Mouse (Mus musculus): ENCODE measurements around the gene Celsr2. TPM values are rescaled to one million over a fixed set of nuclear protein-coding genes. Genes with fewer than 3 reads are reported as not detected.

The Celsr2 gene
- total RNA-seq, 2 experiments from 2014 or later, result 0.22 to 0.94 TPM

- peak; percentile 32 for ATAC-seq (ENCODE audit: poor library complexity, severe bottlenecking)
Observed at GRCm38 (mm10) chr3:108381945-108382875, 33.1 kb downstream of the Celsr2 start.

GRCm38 (mm10) chr3:108380695-108381094, 34.7 kb downstream of the Celsr2 start:
- 0 out of 2 replicates have a peak, but pooled peaks have one; percentile 29 for ATAC-seq (ENCODE audit: poor library complexity, severe bottlenecking)

GRCm38 (mm10) chr3:108378875-108379663, 36.3 kb downstream of the Celsr2 start:
- ATAC-seq (ENCODE audit: poor library complexity, severe bottlenecking), result no peak

DNA sequence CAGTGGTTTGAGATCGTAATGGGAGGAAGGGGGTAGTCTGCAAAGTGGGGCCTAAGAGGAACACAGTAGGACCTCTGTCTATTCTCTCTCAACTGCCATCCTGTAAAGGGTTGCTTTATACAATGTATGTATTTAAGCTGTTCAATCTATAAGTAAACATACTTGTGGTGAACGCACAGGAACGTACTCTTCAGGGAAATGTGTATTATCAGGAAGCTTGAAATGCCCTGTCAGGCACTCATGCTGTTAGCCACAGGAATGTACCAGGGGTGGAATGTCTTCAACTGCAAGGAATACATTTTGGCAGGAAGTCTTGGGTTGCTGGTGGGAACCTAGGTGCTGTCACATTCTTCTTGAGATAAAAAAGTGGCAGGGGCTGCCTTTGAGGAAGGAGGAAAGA, 42.7 kb downstream of the Celsr2 start:
- ATAC-seq (ENCODE audit: poor library complexity, severe bottlenecking), result no peak

GRCm38 (mm10) chr3:108372274-108372673, 43.1 kb downstream of the Celsr2 start:
- no peak for ATAC-seq (ENCODE audit: poor library complexity, severe bottlenecking)

- ATAC-seq (ENCODE audit: poor library complexity, severe bottlenecking), result no peak
Observed at GRCm38 (mm10) chr3:108368721-108369120, 46.6 kb downstream of the Celsr2 start.

- no peak for ATAC-seq (ENCODE audit: poor library complexity, severe bottlenecking)
Observed at GRCm38 (mm10) chr3:108367828-108368227, 47.5 kb downstream of the Celsr2 start.

DNA sequence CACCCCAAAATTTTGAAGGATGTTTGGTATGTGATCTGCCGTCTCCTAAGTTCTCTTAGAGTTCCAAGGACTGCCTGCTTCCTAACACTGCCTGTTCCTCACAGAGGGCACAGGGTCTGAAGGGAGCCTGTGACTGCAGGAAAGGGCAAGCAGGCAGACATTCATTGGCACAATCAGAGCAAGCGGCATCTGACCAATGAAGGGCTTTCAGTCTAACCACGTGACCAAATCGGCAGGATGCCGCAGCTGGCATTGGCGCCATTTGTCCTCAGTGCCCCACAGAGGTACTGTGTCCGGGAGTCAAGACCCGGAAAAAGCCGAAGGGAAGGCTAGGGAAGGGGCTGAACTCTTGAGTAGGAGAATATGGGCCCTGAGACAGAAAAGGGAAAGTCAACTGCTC, 48.2 kb downstream of the Celsr2 start:
- ATAC-seq (ENCODE audit: poor library complexity, severe bottlenecking), result no peak

DNA sequence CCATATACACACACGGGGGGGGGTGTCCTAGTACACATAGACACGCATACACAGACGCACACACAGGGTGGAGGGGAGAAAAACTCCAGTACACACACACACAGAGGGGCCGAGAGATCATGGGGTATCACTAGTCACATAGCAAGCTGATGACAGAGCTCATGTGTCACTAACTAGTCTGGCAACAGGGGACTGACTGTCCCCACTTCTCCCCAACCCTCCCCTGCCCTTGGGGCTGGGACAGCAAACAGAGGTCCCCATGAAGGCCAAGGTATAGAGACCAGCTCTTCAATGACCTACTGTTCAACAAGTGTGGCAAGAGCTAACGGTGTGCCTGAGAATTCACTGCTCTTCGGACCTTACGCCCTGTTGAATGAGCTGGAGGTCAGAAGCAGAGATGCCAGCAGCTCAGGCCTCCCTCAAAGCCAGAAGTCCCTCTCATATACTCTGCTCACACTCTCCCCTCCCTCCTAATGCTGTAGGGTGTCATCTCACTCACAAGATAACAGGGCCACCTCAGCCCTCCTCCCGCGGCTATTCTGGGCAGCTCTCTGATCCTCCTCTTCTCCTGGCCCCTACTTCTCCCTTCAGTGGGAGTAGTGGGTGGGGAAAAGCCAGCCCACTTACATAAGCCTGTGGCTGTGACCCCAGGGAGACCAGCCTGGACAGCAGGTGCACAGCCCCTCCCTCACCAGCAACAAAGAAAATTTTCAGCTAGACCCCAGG, 50.9 kb downstream of the Celsr2 start, which contains the start of gene Mybphl:
Gene Mybphl, plus strand, starts transcription at position 642 of the 726 bp plus-strand sequence.
- no peak for ATAC-seq (ENCODE audit: poor library complexity, severe bottlenecking)

DNA sequence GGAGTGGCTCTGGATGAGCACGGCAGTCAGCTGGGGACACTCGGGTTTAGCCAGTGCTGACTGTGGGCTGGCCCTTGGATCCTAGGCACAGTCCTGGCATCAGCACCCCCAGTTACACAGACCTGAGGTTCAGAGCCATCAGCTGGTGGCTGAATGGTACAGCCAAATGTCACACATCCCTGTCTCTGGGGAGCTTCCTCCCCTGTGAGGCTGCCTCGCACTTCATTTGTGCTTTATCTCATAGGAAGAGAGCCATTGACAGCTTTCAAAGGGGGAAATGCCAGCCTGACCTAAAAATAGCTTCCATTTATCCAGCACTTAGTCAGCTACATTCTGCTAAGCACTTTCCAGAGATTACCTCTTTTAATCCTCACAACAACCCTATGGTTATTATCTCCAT, 51.7 kb downstream of the Celsr2 start:
- ATAC-seq (ENCODE audit: poor library complexity, severe bottlenecking), result no peak

DNA sequence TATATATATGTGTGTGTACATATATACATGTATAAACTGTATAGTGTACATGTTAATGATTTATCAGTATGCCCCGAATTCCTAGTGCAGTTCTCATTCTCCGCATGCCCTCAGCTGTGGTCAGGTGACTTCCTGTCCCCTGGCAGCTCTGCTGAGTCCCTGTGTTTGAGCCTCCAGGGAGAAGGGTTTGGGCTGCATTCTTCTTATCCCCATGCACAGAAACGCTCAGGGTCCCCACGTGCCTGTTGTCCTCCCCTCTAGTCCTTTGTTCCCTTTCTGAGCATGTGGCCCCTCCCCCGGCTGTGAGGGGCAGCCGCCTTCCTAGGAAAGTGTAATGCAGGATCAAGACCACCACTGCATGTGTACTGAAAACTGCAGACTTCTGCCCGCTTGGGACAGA, 54.5 kb downstream of the Celsr2 start:
- no peak for ATAC-seq (ENCODE audit: poor library complexity, severe bottlenecking)

- ATAC-seq (ENCODE audit: poor library complexity, severe bottlenecking), result no peak
Observed at GRCm38 (mm10) chr3:108358445-108358844, 56.9 kb downstream of the Celsr2 start.

DNA sequence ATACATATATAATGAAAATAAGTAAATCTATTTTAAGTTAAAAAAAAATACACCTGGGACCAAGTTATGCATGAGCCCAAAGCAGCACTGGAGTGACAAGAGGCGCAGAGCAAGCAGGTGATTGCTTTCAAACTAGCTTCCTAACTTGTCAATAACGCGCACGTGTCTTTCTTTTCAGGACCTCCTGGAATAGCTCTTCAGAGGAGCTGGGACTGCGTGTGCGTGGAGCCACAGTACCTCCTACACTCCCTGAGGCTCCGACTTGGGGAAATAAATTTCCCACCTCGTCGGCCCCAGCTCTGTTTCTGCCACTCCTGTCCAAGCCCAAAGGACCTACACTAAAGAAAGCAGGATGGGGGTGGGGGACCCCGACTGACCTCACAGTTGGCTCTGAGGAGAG, 58.3 kb downstream of the Celsr2 start:
- ATAC-seq (ENCODE audit: poor library complexity, severe bottlenecking), result no peak

- no peak for ATAC-seq (ENCODE audit: poor library complexity, severe bottlenecking)
Observed at GRCm38 (mm10) chr3:108355245-108355644, 60.1 kb downstream of the Celsr2 start.

DNA sequence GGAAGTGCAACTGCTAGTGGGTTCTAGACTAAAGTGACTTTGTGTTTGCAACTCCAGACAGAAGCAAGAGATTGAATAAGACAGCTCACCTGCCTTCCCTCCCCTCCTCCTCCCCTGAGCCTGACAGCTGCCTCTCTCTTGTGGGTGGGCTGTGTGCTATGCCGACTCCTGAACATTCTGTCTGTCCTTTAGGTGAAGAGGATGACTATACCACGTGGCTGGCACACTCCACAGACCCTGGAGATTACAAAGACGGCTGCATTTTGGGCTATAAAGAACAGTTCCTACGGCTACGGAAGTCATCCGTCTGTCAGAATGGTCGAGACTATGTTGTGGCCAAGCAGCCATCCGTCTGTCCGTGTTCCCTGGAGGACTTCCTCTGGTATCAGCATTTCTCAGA, 67.0 kb downstream of the Celsr2 start:
- ATAC-seq (ENCODE audit: poor library complexity, severe bottlenecking), result peak; percentile 39; the same call in 1 of the 2 replicates

DNA sequence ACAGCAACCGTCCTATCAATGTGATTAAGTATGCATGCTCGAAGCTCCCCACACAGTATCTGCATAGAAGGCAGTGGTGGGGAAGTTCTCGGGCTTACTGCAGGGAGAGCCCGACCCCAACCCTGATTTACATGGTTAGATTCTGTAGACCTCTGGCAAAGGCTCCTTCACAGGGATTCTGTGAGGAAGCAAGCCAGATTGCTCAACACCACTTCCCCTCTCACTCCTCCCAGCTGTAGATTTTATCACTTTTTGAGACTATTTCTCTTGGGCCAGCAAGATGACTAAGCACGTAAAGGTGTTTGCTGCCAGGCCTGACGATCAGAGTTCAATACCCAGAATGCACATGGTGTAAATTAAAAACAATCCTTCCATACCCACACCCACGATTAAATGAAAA, 69.5 kb downstream of the Celsr2 start:
- peak; percentile 70 for ATAC-seq (ENCODE audit: poor library complexity, severe bottlenecking)

DNA sequence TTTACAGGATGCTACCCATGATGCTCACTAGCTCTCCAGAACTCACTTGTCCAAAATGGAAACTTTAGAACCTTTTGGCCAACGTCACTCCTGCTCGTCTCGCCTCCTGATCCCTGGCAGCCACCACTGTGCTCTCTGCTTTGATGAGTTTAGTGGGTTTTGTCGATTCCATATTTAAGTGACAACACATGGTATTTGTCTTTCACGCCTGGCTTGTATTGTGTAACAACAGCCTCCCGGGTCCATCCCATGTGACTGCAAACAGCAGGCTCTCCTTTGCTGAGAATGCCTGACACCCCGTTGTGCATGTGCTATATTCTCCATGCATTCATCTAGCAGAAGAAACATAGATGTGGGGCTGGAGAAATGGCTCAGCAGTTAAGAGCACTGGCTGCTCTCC, 73.2 kb downstream of the Celsr2 start:
- no peak for ATAC-seq (ENCODE audit: poor library complexity, severe bottlenecking)

DNA sequence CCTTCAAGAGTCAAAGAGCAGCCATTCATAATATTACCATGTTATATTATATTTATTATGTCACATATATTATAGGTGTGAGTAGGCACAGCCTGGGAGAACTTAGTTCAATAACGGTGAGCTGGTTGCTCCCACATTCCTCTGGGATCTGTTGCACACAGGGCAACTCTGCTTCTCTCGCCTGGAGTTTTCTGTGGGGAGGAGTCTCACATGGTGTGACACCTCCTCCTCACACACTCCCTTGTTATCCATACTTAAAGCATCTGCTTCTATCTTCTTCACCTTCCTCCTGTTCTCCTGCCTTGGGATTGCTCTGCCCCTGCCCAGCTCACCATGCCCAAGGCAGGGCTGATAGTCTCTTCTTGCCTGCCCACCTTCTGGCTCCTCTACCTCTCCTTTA, 74.3 kb downstream of the Celsr2 start:
- no peak for ATAC-seq (ENCODE audit: poor library complexity, severe bottlenecking)
